In the genomic region with DNA sequence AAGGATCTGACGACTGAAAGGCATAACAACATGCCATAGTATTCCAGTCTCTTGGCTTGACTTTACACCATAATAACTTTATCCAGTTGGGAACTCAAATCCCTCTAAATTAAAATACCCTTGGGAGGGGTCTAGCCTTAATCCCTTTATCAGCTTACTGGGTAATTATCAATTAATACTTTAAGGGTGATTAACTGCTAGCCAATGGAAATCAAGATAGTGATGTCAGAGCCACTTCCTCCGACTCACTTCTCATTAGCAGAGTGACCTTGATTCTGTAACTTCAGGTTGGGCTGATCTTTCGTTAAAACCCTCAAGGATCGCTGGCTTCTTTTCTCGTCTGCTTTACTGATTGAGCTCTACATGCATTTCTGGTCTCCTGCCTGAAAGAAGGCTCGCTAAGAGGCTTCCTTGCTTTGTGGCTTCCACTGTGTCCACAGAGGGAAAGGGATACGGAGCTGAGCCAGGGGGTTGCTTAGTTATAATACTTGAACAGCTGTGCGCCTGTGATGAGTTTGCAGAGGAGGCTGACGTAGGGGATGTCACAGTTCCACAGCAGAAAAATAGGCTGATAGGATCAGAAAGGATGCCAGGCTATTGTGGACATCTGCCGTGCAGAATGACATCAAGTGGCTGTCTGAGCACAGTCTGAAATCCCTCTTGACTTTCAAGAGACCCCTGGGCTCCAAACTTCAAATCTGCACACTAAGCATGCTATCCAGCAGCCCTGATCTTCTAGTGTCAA, we compare ENCODE assay signal across 13 mouse cellular contexts.
DNase-seq lines count a peak whose midpoint lies in the region; ATAC-seq lines count a peak whose summit lies in the region.
"Had no signal": no experiment of that assay in that cellular context is flagged by ENCODE, and none has a peak within 500 bp of the region (broad histone marks: within the 10 kb centered on the region; RNA-seq: fewer than 3 reads in every experiment).

No protein-coding gene starts in this region.

- peak; percentile 58 to 61 for DNase-seq in frontal cortex, postnatal 36 days (ENCODE audit: low spot score in 2 of 2)
- peak; percentile 22 for DNase-seq in left cerebral cortex, adult 11 months (ENCODE audit: low spot score)
- no peak for DNase-seq in spleen, postnatal 36 days (ENCODE audit: low spot score in 2 of 2)
- DNase-seq in gastrocnemius, postnatal 14 days: no peak
- DNase-seq in urinary bladder, postnatal 14 days (ENCODE audit: low spot score): no peak
- DNase-seq: adrenal gland, adult 2 months; cerebellum, adult 9-11 months; kidney, postnatal 14 days had no signal

- no peaks in the 10 kb centered on the region for H3K27me3 ChIP-seq in forebrain, embryonic 13.5 days
- no peaks in the 10 kb centered on the region for H3K27me3 ChIP-seq in neural tube, embryonic 15.5 days (replicated peaks)
- no peaks in the 10 kb centered on the region for H3K27me3 ChIP-seq in heart, embryonic 12.5 days (replicated peaks)
- H3K27me3 ChIP-seq: liver, embryonic 15.5 days had no signal

- no peak overlapping the region for H3K9ac ChIP-seq in forebrain, embryonic 13.5 days
- H3K9ac ChIP-seq in neural tube, embryonic 15.5 days (replicated peaks): no peak overlapping the region
- no peak overlapping the region for H3K9ac ChIP-seq in heart, embryonic 12.5 days
- H3K9ac ChIP-seq: liver, embryonic 15.5 days had no signal

- intact Hi-C loops in gastrocnemius, postnatal 14 days (cut with DNase I; ENCODE audit: low total_unique reads): no loop called here

- peaks cover 18% of the 10 kb centered on the region for H3K4me1 ChIP-seq in forebrain, embryonic 13.5 days
- peaks cover 8% of the 10 kb centered on the region; the same call in 1 of the 2 replicates for H3K4me1 ChIP-seq in neural tube, embryonic 15.5 days
- no peaks in the 10 kb centered on the region; the same call in 1 of the 2 replicates for H3K4me1 ChIP-seq in heart, embryonic 12.5 days (replicated peaks)
- H3K4me1 ChIP-seq: liver, embryonic 15.5 days had no signal

- H3K9me3 ChIP-seq in forebrain, embryonic 13.5 days (replicated peaks): no peaks in the 10 kb centered on the region
- H3K9me3 ChIP-seq in neural tube, embryonic 15.5 days (replicated peaks): no peaks in the 10 kb centered on the region
- H3K9me3 ChIP-seq in heart, embryonic 12.5 days (replicated peaks): no peaks in the 10 kb centered on the region
- H3K9me3 ChIP-seq: G1E; liver, embryonic 15.5 days had no signal

- 12% methylated on average over 10 of the region's 10 CpGs for WGBS in forebrain, embryonic 13.5 days
- 48% methylated on average over 10 of the region's 10 CpGs for WGBS in neural tube, embryonic 15.5 days
- 36% methylated on average over 10 of the region's 10 CpGs for WGBS in heart, embryonic 12.5 days

- H3K4me2 ChIP-seq in forebrain, embryonic 13.5 days: peak overlapping the region; percentile 16; the same call in 1 of the 2 replicates
- no peak overlapping the region for H3K4me2 ChIP-seq in neural tube, embryonic 15.5 days
- no peak overlapping the region for H3K4me2 ChIP-seq in heart, embryonic 12.5 days
- H3K4me2 ChIP-seq: liver, embryonic 15.5 days had no signal

- peak overlapping the region; percentile 48; the same call in 1 of the 2 replicates for H3K27ac ChIP-seq in forebrain, embryonic 13.5 days
- H3K27ac ChIP-seq in neural tube, embryonic 15.5 days (replicated peaks): no peak overlapping the region
- H3K27ac ChIP-seq in heart, embryonic 12.5 days (ENCODE audit: poor library complexity, severe bottlenecking): no peak overlapping the region
- H3K27ac ChIP-seq: liver, embryonic 15.5 days had no signal

- peak; percentile 73 for ATAC-seq in forebrain, embryonic 13.5 days
- ATAC-seq in neural tube, embryonic 15.5 days (ENCODE audit: low FRiP score): peak; percentile 41; the same call in 1 of the 2 replicates
- no peak for ATAC-seq in heart, embryonic 12.5 days (ENCODE audit: insufficient number of reproducible peaks, low FRiP score)

- H3K36me3 ChIP-seq in forebrain, embryonic 13.5 days (ENCODE audit: poor library complexity, severe bottlenecking): no peaks in the 10 kb centered on the region
- no peaks in the 10 kb centered on the region for H3K36me3 ChIP-seq in neural tube, embryonic 15.5 days
- H3K36me3 ChIP-seq in heart, embryonic 12.5 days: no peaks in the 10 kb centered on the region
- H3K36me3 ChIP-seq: G1E; liver, embryonic 15.5 days had no signal

- H3K4me3 ChIP-seq in forebrain, embryonic 13.5 days: no peak overlapping the region
- H3K4me3 ChIP-seq in neural tube, embryonic 15.5 days (replicated peaks): no peak overlapping the region
- no peak overlapping the region for H3K4me3 ChIP-seq in heart, embryonic 12.5 days
- H3K4me3 ChIP-seq: liver, embryonic 15.5 days had no signal

Comparison
In these comparisons a context has a peak if more than half of its experiments do, and no peak if none do; other contexts are left out.
1. DNase-seq: peak in frontal cortex, postnatal 36 days (2 of 2) and left cerebral cortex, adult 11 months (single experiment); none in spleen, postnatal 36 days (0 of 2), gastrocnemius, postnatal 14 days (single experiment) and urinary bladder, postnatal 14 days (single experiment).